Mouse (Mus musculus): ENCODE data around the gene 1700021F05Rik. TPM values are rescaled to one million over a fixed set of nuclear protein-coding genes. Genes with fewer than 3 reads are reported as not detected.

The 1700021F05Rik gene
- polyA plus RNA-seq, 1 experiment from 2014 or later = 74.3 TPM

GRCm38 (mm10) chr10:43577997-43578331 is 37.2 kb upstream of the 1700021F05Rik start, which contains the start of gene Cd24a:
Gene Cd24a (plus strand): TSS chr10:43578284.
- Histone ChIP-seq H3K36me3 (ENCODE audit: control insufficient read depth, insufficient read depth, low read length) (peaks cover 12% of the 10 kb centered on the region), H3K4me1 (ENCODE audit: control insufficient read depth, insufficient read depth, low read length) (peaks cover 7% of the 10 kb centered on the region), H3K27me3 (replicated peaks; ENCODE audit: control insufficient read depth, insufficient read depth, low read length) (no peaks in the 10 kb centered on the region), H3K9me3 (replicated peaks; ENCODE audit: control insufficient read depth, low read length) (no peaks in the 10 kb centered on the region), H3K4me2 (ENCODE audit: low read length) (peak within 1 kb of the TSS; percentile 81), H3K27ac (ENCODE audit: low read depth, low read length) (peak within 1 kb of the TSS; percentile 97), H3K4me3 (ENCODE audit: low read depth, low read length) (peak within 1 kb of the TSS; percentile 85), H3K9ac (ENCODE audit: low read length) (peak within 1 kb of the TSS; percentile 99)
- 2% methylated on average over 6 of the region's 6 CpGs for WGBS
- ATAC-seq = no peak
- no peak for DNase-seq (ENCODE audit: low spot score)

GRCm38 (mm10) chr10:43577299-43577996 is 36.7 kb upstream of the 1700021F05Rik start:
- H3K9ac ChIP-seq (ENCODE audit: low read length) = peak overlapping the region; percentile 99
- WGBS = 19% methylated on average over 19 of the region's 19 CpGs
- ATAC-seq (no peak), DNase-seq (ENCODE audit: low spot score) (peak; percentile 46)
- H3K4me2 ChIP-seq (ENCODE audit: low read length) = peak overlapping the region; percentile 81
- peaks cover 7% of the 10 kb centered on the region for H3K4me1 ChIP-seq (ENCODE audit: control insufficient read depth, insufficient read depth, low read length)
- no peak overlapping the region for H3K27ac ChIP-seq (ENCODE audit: low read depth, low read length)
- H3K27me3 ChIP-seq (replicated peaks; ENCODE audit: control insufficient read depth, insufficient read depth, low read length) = no peaks in the 10 kb centered on the region
- peak overlapping the region; percentile 85; the same call in 1 of the 2 replicates for H3K4me3 ChIP-seq (ENCODE audit: low read depth, low read length)
- peaks cover 7% of the 10 kb centered on the region for H3K36me3 ChIP-seq (ENCODE audit: control insufficient read depth, insufficient read depth, low read length)
- H3K9me3 ChIP-seq (replicated peaks; ENCODE audit: control insufficient read depth, low read length) = no peaks in the 10 kb centered on the region

GRCm38 (mm10) chr10:43574956-43575355 is 34.2 kb upstream of the 1700021F05Rik start:
- ATAC-seq (no peak), DNase-seq (ENCODE audit: low spot score) (peak; percentile 93)
- Histone ChIP-seq H3K9me3 (replicated peaks; ENCODE audit: control insufficient read depth, low read length) (no peaks in the 10 kb centered on the region), H3K4me1 (ENCODE audit: control insufficient read depth, insufficient read depth, low read length) (peaks cover 5% of the 10 kb centered on the region), H3K4me2 (ENCODE audit: low read length) (no peak overlapping the region), H3K36me3 (ENCODE audit: control insufficient read depth, insufficient read depth, low read length) (no peaks in the 10 kb centered on the region), H3K9ac (ENCODE audit: low read length) (no peak overlapping the region), H3K27me3 (replicated peaks; ENCODE audit: control insufficient read depth, insufficient read depth, low read length) (no peaks in the 10 kb centered on the region), H3K27ac (ENCODE audit: low read depth, low read length) (no peak overlapping the region), H3K4me3 (ENCODE audit: low read depth, low read length) (no peak overlapping the region)
- 0% methylated on average over 3 of the region's 3 CpGs for WGBS

GRCm38 (mm10) chr10:43574352-43574751 is 33.6 kb upstream of the 1700021F05Rik start:
- WGBS = 80% methylated on average over 2 of the region's 2 CpGs
- Histone ChIP-seq H3K4me3 (ENCODE audit: low read depth, low read length) (no peak overlapping the region), H3K4me2 (ENCODE audit: low read length) (no peak overlapping the region), H3K9ac (ENCODE audit: low read length) (no peak overlapping the region), H3K36me3 (ENCODE audit: control insufficient read depth, insufficient read depth, low read length) (no peaks in the 10 kb centered on the region), H3K27me3 (replicated peaks; ENCODE audit: control insufficient read depth, insufficient read depth, low read length) (no peaks in the 10 kb centered on the region), H3K9me3 (replicated peaks; ENCODE audit: control insufficient read depth, low read length) (no peaks in the 10 kb centered on the region), H3K4me1 (ENCODE audit: control insufficient read depth, insufficient read depth, low read length) (peaks cover 5% of the 10 kb centered on the region), H3K27ac (ENCODE audit: low read depth, low read length) (no peak overlapping the region)
- ATAC-seq (no peak), DNase-seq (ENCODE audit: low spot score) (no peak)

GRCm38 (mm10) chr10:43561311-43561710 is 20.5 kb upstream of the 1700021F05Rik start:
- Histone ChIP-seq H3K9ac (ENCODE audit: low read length) (no peak overlapping the region), H3K4me2 (ENCODE audit: low read length) (no peak overlapping the region), H3K4me3 (ENCODE audit: low read depth, low read length) (no peak overlapping the region), H3K9me3 (replicated peaks; ENCODE audit: control insufficient read depth, low read length) (no peaks in the 10 kb centered on the region), H3K36me3 (ENCODE audit: control insufficient read depth, insufficient read depth, low read length) (no peaks in the 10 kb centered on the region), H3K27ac (ENCODE audit: low read depth, low read length) (no peak overlapping the region), H3K27me3 (replicated peaks; ENCODE audit: control insufficient read depth, insufficient read depth, low read length) (no peaks in the 10 kb centered on the region), H3K4me1 (ENCODE audit: control insufficient read depth, insufficient read depth, low read length) (no peaks in the 10 kb centered on the region)
- 94% methylated on average over 2 of the region's 2 CpGs for WGBS
- ATAC-seq = no peak
- no peak for DNase-seq (ENCODE audit: low spot score)

GRCm38 (mm10) chr10:43560765-43561164 is 20.0 kb upstream of the 1700021F05Rik start:
- DNase-seq (ENCODE audit: low spot score) (no peak), ATAC-seq (no peak)
- WGBS = 37% methylated on average over 2 of the region's 2 CpGs
- Histone ChIP-seq H3K27ac (ENCODE audit: low read depth, low read length) (no peak overlapping the region), H3K9ac (ENCODE audit: low read length) (no peak overlapping the region), H3K4me3 (ENCODE audit: low read depth, low read length) (no peak overlapping the region), H3K36me3 (ENCODE audit: control insufficient read depth, insufficient read depth, low read length) (no peaks in the 10 kb centered on the region), H3K9me3 (replicated peaks; ENCODE audit: control insufficient read depth, low read length) (no peaks in the 10 kb centered on the region), H3K27me3 (replicated peaks; ENCODE audit: control insufficient read depth, insufficient read depth, low read length) (no peaks in the 10 kb centered on the region), H3K4me1 (ENCODE audit: control insufficient read depth, insufficient read depth, low read length) (no peaks in the 10 kb centered on the region), H3K4me2 (ENCODE audit: low read length) (no peak overlapping the region)

- Histone ChIP-seq H3K4me2 (ENCODE audit: low read length) (no peak overlapping the region), H3K9me3 (replicated peaks; ENCODE audit: control insufficient read depth, low read length) (no peaks in the 10 kb centered on the region), H3K4me3 (ENCODE audit: low read depth, low read length) (no peak overlapping the region), H3K27me3 (replicated peaks; ENCODE audit: control insufficient read depth, insufficient read depth, low read length) (no peaks in the 10 kb centered on the region), H3K27ac (ENCODE audit: low read depth, low read length) (no peak overlapping the region), H3K4me1 (ENCODE audit: control insufficient read depth, insufficient read depth, low read length) (no peaks in the 10 kb centered on the region), H3K9ac (ENCODE audit: low read length) (no peak overlapping the region), H3K36me3 (ENCODE audit: control insufficient read depth, insufficient read depth, low read length) (no peaks in the 10 kb centered on the region)
- WGBS = 78% methylated on average over 11 of the region's 11 CpGs
- peak; percentile 60; the same call in 1 of the 2 replicates for ATAC-seq
- DNase-seq (ENCODE audit: low spot score) = peak; percentile 26
These were observed 18.5 kb upstream of the 1700021F05Rik start for GRCm38 (mm10) chr10:43559313-43559712.

GRCm38 (mm10) chr10:43557630-43558165 is 16.9 kb upstream of the 1700021F05Rik start:
- no peaks in the 10 kb centered on the region for H3K36me3 ChIP-seq (ENCODE audit: control insufficient read depth, insufficient read depth, low read length)
- WGBS = 88% methylated on average over 5 of the region's 5 CpGs
- no peaks in the 10 kb centered on the region for H3K27me3 ChIP-seq (replicated peaks; ENCODE audit: control insufficient read depth, insufficient read depth, low read length)
- H3K4me2 ChIP-seq (ENCODE audit: low read length) = no peak overlapping the region
- H3K4me1 ChIP-seq (ENCODE audit: control insufficient read depth, insufficient read depth, low read length) = no peaks in the 10 kb centered on the region
- H3K9ac ChIP-seq (ENCODE audit: low read length) = no peak overlapping the region
- no peaks in the 10 kb centered on the region for H3K9me3 ChIP-seq (replicated peaks; ENCODE audit: control insufficient read depth, low read length)
- H3K27ac ChIP-seq (ENCODE audit: low read depth, low read length) = no peak overlapping the region
- ATAC-seq = no peak
- no peak overlapping the region for H3K4me3 ChIP-seq (ENCODE audit: low read depth, low read length)
- DNase-seq (ENCODE audit: low spot score) = no peak

- WGBS = 42% methylated on average over 3 of the region's 3 CpGs
- ATAC-seq (no peak), DNase-seq (ENCODE audit: low spot score) (no peak)
- Histone ChIP-seq H3K27ac (ENCODE audit: low read depth, low read length) (no peak overlapping the region), H3K9ac (ENCODE audit: low read length) (no peak overlapping the region), H3K4me1 (ENCODE audit: control insufficient read depth, insufficient read depth, low read length) (no peaks in the 10 kb centered on the region), H3K4me2 (ENCODE audit: low read length) (no peak overlapping the region), H3K4me3 (ENCODE audit: low read depth, low read length) (no peak overlapping the region), H3K9me3 (replicated peaks; ENCODE audit: control insufficient read depth, low read length) (no peaks in the 10 kb centered on the region), H3K36me3 (ENCODE audit: control insufficient read depth, insufficient read depth, low read length) (no peaks in the 10 kb centered on the region), H3K27me3 (replicated peaks; ENCODE audit: control insufficient read depth, insufficient read depth, low read length) (no peaks in the 10 kb centered on the region)
These were observed 10.6 kb upstream of the 1700021F05Rik start for GRCm38 (mm10) chr10:43551388-43551787.
